Comparison of ENCODE assay signal across 9 mouse cellular contexts in the genomic region with DNA sequence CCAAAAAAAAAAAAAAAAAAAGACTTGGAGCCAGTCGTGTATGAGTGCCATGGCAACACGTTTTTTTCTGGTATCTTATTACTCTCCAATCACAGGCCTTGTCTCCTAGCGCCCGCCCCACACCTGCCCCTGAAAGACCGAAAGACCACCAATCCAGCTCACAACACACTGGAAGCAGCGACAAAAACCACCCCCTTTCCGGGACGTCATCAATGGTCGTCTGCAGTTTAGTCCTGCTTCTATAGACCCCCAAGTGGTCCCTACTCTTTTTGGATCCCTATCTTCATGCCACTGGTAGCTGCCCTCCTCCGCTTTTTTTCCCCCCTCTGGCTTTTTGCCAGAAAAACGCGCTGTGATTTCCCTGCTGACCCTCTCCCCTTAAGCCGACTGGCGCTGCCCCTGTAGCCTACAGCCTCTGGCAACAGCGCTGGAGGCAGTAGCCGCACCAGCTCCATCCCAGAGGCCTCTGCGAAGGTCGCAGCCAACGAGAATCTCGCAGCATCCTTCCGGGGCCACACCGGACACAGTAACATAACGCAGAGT. TPM values are rescaled to one million over a fixed set of nuclear protein-coding genes. Genes with fewer than 3 reads are reported as not detected.
A peak's percentile ranks its signal among the peaks of the same experiment; 100 is the strongest.
DNase-seq lines count a peak whose midpoint lies in the region; ATAC-seq and TF ChIP-seq lines count a peak whose summit lies in the region.
"Had no signal": no experiment of that assay in that cellular context is flagged by ENCODE, and none has a peak within 500 bp of the region (broad histone marks: within the 10 kb centered on the region; RNA-seq: fewer than 3 reads in every experiment).

No protein-coding gene starts in this region.

- H3K36me3 ChIP-seq in lung, embryonic 14.5 days (ENCODE audit: insufficient read depth): no peaks in the 10 kb centered on the region
- no peaks in the 10 kb centered on the region for H3K36me3 ChIP-seq in forebrain, embryonic 16.5 days (ENCODE audit: control insufficient read depth, insufficient read depth)
- no peaks in the 10 kb centered on the region for H3K36me3 ChIP-seq in midbrain, embryonic 11.5 days (ENCODE audit: control insufficient read depth, insufficient read depth, low read length)
- no peaks in the 10 kb centered on the region for H3K36me3 ChIP-seq in stomach, embryonic 16.5 days (ENCODE audit: control insufficient read depth, insufficient read depth, low read length)

- peak; percentile 45; the same call in 1 of the 2 replicates for TF ChIP-seq POLR2A in cerebellum, adult 2 months (IDR thresholded peaks at IDR 0.05; ENCODE audit: borderline replicate concordance, insufficient read depth, low read length)

- 12% methylated on average over 23 of the region's 23 CpGs for WGBS in lung, embryonic 14.5 days
- WGBS in cerebellum, adult 2 months: 14% methylated on average over 23 of the region's 23 CpGs
- 15% methylated on average over 23 of the region's 23 CpGs for WGBS in forebrain, embryonic 16.5 days
- WGBS in midbrain, embryonic 11.5 days: 23% methylated on average over 23 of the region's 23 CpGs
- 14% methylated on average over 23 of the region's 23 CpGs for WGBS in stomach, embryonic 16.5 days

- no peak overlapping the region; the same call in 1 of the 2 replicates for H3K9ac ChIP-seq in lung, embryonic 14.5 days
- peak overlapping the region; percentile 55 for H3K9ac ChIP-seq in forebrain, embryonic 16.5 days (replicated peaks; ENCODE audit: low read depth, low read length)
- H3K9ac ChIP-seq in midbrain, embryonic 11.5 days (ENCODE audit: low read length): peak overlapping the region; percentile 62
- H3K9ac ChIP-seq in stomach, embryonic 16.5 days (ENCODE audit: low read length): peak overlapping the region; percentile 45; the same call in 1 of the 2 replicates

- H3K4me2 ChIP-seq in lung, embryonic 14.5 days: peak overlapping the region; percentile 59
- H3K4me2 ChIP-seq in forebrain, embryonic 16.5 days (ENCODE audit: low read length): peak overlapping the region; percentile 56
- peak overlapping the region; percentile 46 for H3K4me2 ChIP-seq in midbrain, embryonic 11.5 days
- peak overlapping the region; percentile 48 for H3K4me2 ChIP-seq in stomach, embryonic 16.5 days (ENCODE audit: low read depth, low read length)

- no peak overlapping the region; the same call in 1 of the 2 replicates for H3K27ac ChIP-seq in lung, embryonic 14.5 days (ENCODE audit: low read depth)
- peak overlapping the region; percentile 25; the same call in 1 of the 2 replicates for H3K27ac ChIP-seq in cerebellum, adult 2 months (ENCODE audit: insufficient read depth, low read length)
- H3K27ac ChIP-seq in forebrain, embryonic 16.5 days (ENCODE audit: low read length): peak overlapping the region; percentile 80
- peak overlapping the region; percentile 67 for H3K27ac ChIP-seq in midbrain, embryonic 11.5 days (ENCODE audit: low read depth, low read length)
- H3K27ac ChIP-seq in stomach, embryonic 16.5 days (ENCODE audit: low read length): no peak overlapping the region

- peak; percentile 79 for DNase-seq in lung, embryonic 14.5 days
- DNase-seq in lung, adult 18-20 months: no peak
- DNase-seq in cerebellum, adult 2 months: peak; percentile 51 to 72
- DNase-seq in layer of hippocampus, postnatal 10 days (ENCODE audit: low spot score in 2 of 2): peak; percentile 66 to 68
- peak; percentile 97 for DNase-seq in midbrain, embryonic 11.5 days (ENCODE audit: low spot score, missing footprints)
- DNase-seq in adipocyte (ENCODE audit: low spot score): no peak

- H3K27me3 ChIP-seq in lung, embryonic 14.5 days (ENCODE audit: insufficient read depth, low read length): no peaks in the 10 kb centered on the region
- H3K27me3 ChIP-seq in cerebellum, adult 2 months (ENCODE audit: control insufficient read depth, insufficient read depth, low read length): no peaks in the 10 kb centered on the region
- H3K27me3 ChIP-seq in forebrain, embryonic 16.5 days (replicated peaks; ENCODE audit: control insufficient read depth, insufficient read depth, low read length): no peaks in the 10 kb centered on the region; the same call in 1 of the 2 replicates
- no peaks in the 10 kb centered on the region; the same call in 1 of the 2 replicates for H3K27me3 ChIP-seq in midbrain, embryonic 11.5 days (ENCODE audit: control insufficient read depth, insufficient read depth, low read length)
- no peaks in the 10 kb centered on the region; the same call in 1 of the 2 replicates for H3K27me3 ChIP-seq in stomach, embryonic 16.5 days (ENCODE audit: control insufficient read depth, insufficient read depth, low read length)

- ATAC-seq in lung, embryonic 14.5 days (ENCODE audit: insufficient read depth): peak; percentile 99
- ATAC-seq in forebrain, embryonic 16.5 days: peak; percentile 99
- ATAC-seq in midbrain, embryonic 11.5 days (ENCODE audit: low FRiP score): peak; percentile 99
- ATAC-seq in stomach, embryonic 16.5 days (ENCODE audit: insufficient read depth, low FRiP score): peak; percentile 93

- H3K9me3 ChIP-seq in lung, embryonic 14.5 days (ENCODE audit: low read depth, low read length): no peaks in the 10 kb centered on the region
- no peaks in the 10 kb centered on the region for H3K9me3 ChIP-seq in forebrain, embryonic 16.5 days (ENCODE audit: control insufficient read depth, low read length)
- no peaks in the 10 kb centered on the region for H3K9me3 ChIP-seq in midbrain, embryonic 11.5 days (ENCODE audit: control insufficient read depth, low read length)
- H3K9me3 ChIP-seq in stomach, embryonic 16.5 days (replicated peaks; ENCODE audit: control insufficient read depth, low read length): no peaks in the 10 kb centered on the region

- peak overlapping the region; percentile 36 for H3K4me3 ChIP-seq in lung, embryonic 14.5 days (ENCODE audit: low read depth, low read length)
- H3K4me3 ChIP-seq in cerebellum, adult 2 months (replicated peaks; ENCODE audit: insufficient read depth, low read depth, low read length): peak overlapping the region; percentile 60
- H3K4me3 ChIP-seq in forebrain, embryonic 16.5 days (replicated peaks; ENCODE audit: low read length): peak overlapping the region; percentile 51
- H3K4me3 ChIP-seq in midbrain, embryonic 11.5 days (ENCODE audit: low read depth, low read length): peak overlapping the region; percentile 32
- H3K4me3 ChIP-seq in stomach, embryonic 16.5 days (replicated peaks; ENCODE audit: low read length): peak overlapping the region; percentile 40

- TF ChIP-seq CTCF in lung, embryonic 14.5 days (IDR thresholded peaks at IDR 0.05; ENCODE audit: low read depth): no peak
- no peak for TF ChIP-seq CTCF in cerebellum, adult 2 months (IDR thresholded peaks at IDR 0.05; ENCODE audit: borderline replicate concordance, insufficient read depth, low read depth, low read length)

- H3K4me1 ChIP-seq in lung, embryonic 14.5 days (ENCODE audit: insufficient read depth): no peaks in the 10 kb centered on the region
- H3K4me1 ChIP-seq in cerebellum, adult 2 months (ENCODE audit: control insufficient read depth, insufficient read depth, low read length): no peaks in the 10 kb centered on the region
- no peaks in the 10 kb centered on the region for H3K4me1 ChIP-seq in forebrain, embryonic 16.5 days (replicated peaks; ENCODE audit: control insufficient read depth, insufficient read depth, low read length)
- H3K4me1 ChIP-seq in midbrain, embryonic 11.5 days (ENCODE audit: control insufficient read depth, insufficient read depth, low read length): no peaks in the 10 kb centered on the region
- no peaks in the 10 kb centered on the region for H3K4me1 ChIP-seq in stomach, embryonic 16.5 days (ENCODE audit: control insufficient read depth, insufficient read depth, low read length)

RNA-seq across cellular contexts. Expression of gene Bex4, which starts 23.3 kb away (rescaled TPM):
- 128 and 138 TPM in 2 replicates for polyA plus RNA-seq in lung, embryonic 14.5 days (2014; fragmentation: Nextera tagmentation; extraction: Ambion mirVana)
- 27.8 and 33.7 TPM in 2 replicates for polyA plus RNA-seq in cerebellum, adult 2 months (2012; rRNA removed)
- polyA plus RNA-seq in forebrain, embryonic 16.5 days (2015; fragmentation: Nextera tagmentation; extraction: Ambion mirVana): 135 and 137 TPM in 2 replicates
- 10 to 100 TPM; 45.2 to 52.6 TPM for total RNA-seq in layer of hippocampus, postnatal 10 days (2021)
- polyA plus RNA-seq in midbrain, embryonic 11.5 days (2014; fragmentation: Nextera tagmentation; extraction: Ambion mirVana): 97.9 and 102 TPM in 2 replicates
- polyA plus RNA-seq in stomach, embryonic 16.5 days (2015; fragmentation: Nextera tagmentation; extraction: Ambion mirVana): 76.9 and 103 TPM in 2 replicates

RNA-seq across cellular contexts. Expression of gene Nxf3, which starts 30.4 kb away (rescaled TPM):
- 0.12 TPM in 1 of 2 replicates, not detected in the other for polyA plus RNA-seq in lung, embryonic 14.5 days (2014; fragmentation: Nextera tagmentation; extraction: Ambion mirVana)
- polyA plus RNA-seq in cerebellum, adult 2 months (2012; rRNA removed): 0.05 and 0.10 TPM in 2 replicates
- 0.09 TPM in 1 of 2 replicates, not detected in the other for polyA plus RNA-seq in forebrain, embryonic 16.5 days (2015; fragmentation: Nextera tagmentation; extraction: Ambion mirVana)
- under 1 TPM in 1 of 2 experiments, not detected in 1; 0.32 TPM for total RNA-seq in layer of hippocampus, postnatal 10 days (2021)
- polyA plus RNA-seq in midbrain, embryonic 11.5 days (2014; fragmentation: Nextera tagmentation; extraction: Ambion mirVana): not detected in 2 replicates
- not detected in 2 replicates for polyA plus RNA-seq in stomach, embryonic 16.5 days (2015; fragmentation: Nextera tagmentation; extraction: Ambion mirVana)
- total RNA-seq: adrenal gland, adult 18-20 months had no signal

RNA-seq across cellular contexts. Expression of gene Bex2, which starts 47.5 kb away (rescaled TPM):
- polyA plus RNA-seq in lung, embryonic 14.5 days (2014; fragmentation: Nextera tagmentation; extraction: Ambion mirVana): 55.6 and 64.8 TPM in 2 replicates
- 291 and 304 TPM in 2 replicates for polyA plus RNA-seq in cerebellum, adult 2 months (2012; rRNA removed)
- polyA plus RNA-seq in forebrain, embryonic 16.5 days (2015; fragmentation: Nextera tagmentation; extraction: Ambion mirVana): 579 and 667 TPM in 2 replicates
- 100 to 1,000 TPM; 405 to 444 TPM for total RNA-seq in layer of hippocampus, postnatal 10 days (2021)
- 318 and 322 TPM in 2 replicates for polyA plus RNA-seq in midbrain, embryonic 11.5 days (2014; fragmentation: Nextera tagmentation; extraction: Ambion mirVana)
- polyA plus RNA-seq in stomach, embryonic 16.5 days (2015; fragmentation: Nextera tagmentation; extraction: Ambion mirVana): 80.4 and 92.3 TPM in 2 replicates

RNA-seq across cellular contexts. Expression of gene Tceal8, which starts 56.7 kb away (rescaled TPM):
- 193 and 206 TPM in 2 replicates for polyA plus RNA-seq in lung, embryonic 14.5 days (2014; fragmentation: Nextera tagmentation; extraction: Ambion mirVana)
- polyA plus RNA-seq in cerebellum, adult 2 months (2012; rRNA removed): 71.8 and 72.0 TPM in 2 replicates
- polyA plus RNA-seq in forebrain, embryonic 16.5 days (2015; fragmentation: Nextera tagmentation; extraction: Ambion mirVana): 109 and 120 TPM in 2 replicates
- 10 to 100 TPM; 41.3 to 49.0 TPM for total RNA-seq in layer of hippocampus, postnatal 10 days (2021)
- polyA plus RNA-seq in midbrain, embryonic 11.5 days (2014; fragmentation: Nextera tagmentation; extraction: Ambion mirVana): 214 and 243 TPM in 2 replicates
- 173 and 201 TPM in 2 replicates for polyA plus RNA-seq in stomach, embryonic 16.5 days (2015; fragmentation: Nextera tagmentation; extraction: Ambion mirVana)

Comparison
In these comparisons a context has a peak if more than half of its experiments do, and no peak if none do; other contexts are left out.
1. DNase-seq: peak in lung, embryonic 14.5 days (single experiment), cerebellum, adult 2 months (2 of 2), layer of hippocampus, postnatal 10 days (2 of 2) and midbrain, embryonic 11.5 days (single experiment); none in lung, adult 18-20 months (0 of 2) and adipocyte (single experiment).
2. H3K27ac ChIP-seq: peak in cerebellum, adult 2 months (single experiment), forebrain, embryonic 16.5 days (single experiment) and midbrain, embryonic 11.5 days (single experiment); none in lung, embryonic 14.5 days (single experiment) and stomach, embryonic 16.5 days (single experiment).
3. Peak in every context shown above with its lines, with median percentiles within 50 percentile points of each other: ATAC-seq, H3K4me2 ChIP-seq and H3K4me3 ChIP-seq.